Mouse (Mus musculus) midbrain, embryonic 13.5 days (tissue): ENCODE measurements around the gene Dvl2. TPM values are rescaled to one million over a fixed set of nuclear protein-coding genes. Genes with fewer than 3 reads are reported as not detected.

Experiments
- ATAC-seq: fragments of 200-750 bp; cut with Nextera tagmentation; 2 replicates; pipeline ENCODE4 v1.8.0; 2017; ENCODE audit warnings: mild to moderate bottlenecking, moderate TSS enrichment, moderate library complexity
- H3K27ac ChIP-seq: fragments of 300-500 bp; sonication (generic); 2 replicates; pipeline ENCODE4 v1.5.1; 2015; ENCODE audit warnings: inconsistent platforms, mild to moderate bottlenecking, moderate library complexity
- H3K27me3 ChIP-seq: fragments of 300-500 bp; sonication (generic); 2 replicates; pipeline ENCODE4 v1.6.1; 2015; ENCODE audit warnings: mild to moderate bottlenecking, inconsistent platforms
- H3K36me3 ChIP-seq: fragments of 300-500 bp; sonication (generic); 2 replicates; pipeline ENCODE4 v1.6.1; 2015; ENCODE audit warnings: mild to moderate bottlenecking, inconsistent platforms
- H3K4me1 ChIP-seq: fragments of 300-500 bp; sonication (generic); replicated peaks from 2 replicates; pipeline ENCODE4 v1.6.1; 2015; ENCODE audit warnings: inconsistent platforms
- H3K4me2 ChIP-seq: fragments of 300-500 bp; sonication (generic); replicated peaks from 2 replicates; pipeline ENCODE4 v1.6.1; 2015; ENCODE audit warnings: moderate library complexity, mild to moderate bottlenecking, inconsistent platforms
- H3K4me3 ChIP-seq: fragments of 300-500 bp; sonication (generic); replicated peaks from 2 replicates; pipeline ENCODE4 v1.5.1; 2015; ENCODE audit warnings: mild to moderate bottlenecking, inconsistent platforms
- H3K9ac ChIP-seq: fragments of 300-500 bp; sonication (generic); replicated peaks from 2 replicates; pipeline ENCODE4 v1.6.1; 2015; ENCODE audit warnings: mild to moderate bottlenecking, inconsistent platforms
- H3K9me3 ChIP-seq: fragments of 300-500 bp; sonication (generic); 2 replicates; pipeline ENCODE4 v1.6.1; 2016; ENCODE audit warnings: mild to moderate bottlenecking, inconsistent platforms
- WGBS: fragments of 180-500 bp; shearing (Covaris S2); methylation state at CpG from one replicate; pipeline ENCODE4 v1.1.7; 2015; 5-methylcytosine and 5-hydroxymethylcytosine counted together
- polyA plus RNA-seq: library from polyadenylated mRNA; unstranded; fragments of >200 nt; fragmentation: Nextera tagmentation; extraction: Ambion mirVana; gene quantifications from 2 replicates; pipeline ENCODE4 v1.2.1, GENCODE M21; 2015

Dvl2 gene
- polyA plus RNA-seq, 1 experiment from 2014 or later, result 35.4 TPM

DNA sequence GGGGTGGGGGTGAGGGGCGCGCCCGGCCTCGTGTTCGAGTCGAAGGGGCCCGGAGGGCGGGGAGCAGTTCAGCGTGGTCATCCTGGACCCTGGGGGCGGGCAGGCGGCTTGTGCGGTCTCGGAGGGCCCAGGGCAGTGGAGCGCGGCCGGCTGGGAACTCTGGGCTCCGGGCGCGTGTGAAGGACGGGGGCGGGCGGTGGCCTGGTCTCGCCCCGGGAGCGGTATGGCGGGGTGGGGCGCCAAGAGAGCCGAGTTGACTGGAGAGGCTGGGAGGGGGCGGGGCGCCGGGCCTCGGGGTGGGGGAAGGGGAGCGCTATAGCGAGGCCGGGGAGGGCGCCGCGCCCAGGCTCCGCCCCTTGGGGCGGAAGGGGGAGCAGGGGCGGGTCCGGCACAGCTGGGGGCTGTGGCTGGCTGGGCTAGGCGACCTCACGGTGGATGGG, 3.3 kb upstream of the Dvl2 start:
- Histone ChIP-seq H3K9me3 (peaks cover 3% of the 10 kb centered on the region; the same call in 1 of the 2 replicates), H3K9ac (peak overlapping the region; percentile 88), H3K36me3 (peaks cover 36% of the 10 kb centered on the region), H3K4me2 (peak overlapping the region; percentile 76), H3K4me3 (peak overlapping the region; percentile 91), H3K4me1 (peaks cover 60% of the 10 kb centered on the region), H3K27me3 (no peaks in the 10 kb centered on the region), H3K27ac (peak overlapping the region; percentile 91)
- under 1% methylated on average over 40 of the region's 44 CpGs for WGBS
- ATAC-seq, result peak; percentile 19; the same call in 1 of the 2 replicates

DNA sequence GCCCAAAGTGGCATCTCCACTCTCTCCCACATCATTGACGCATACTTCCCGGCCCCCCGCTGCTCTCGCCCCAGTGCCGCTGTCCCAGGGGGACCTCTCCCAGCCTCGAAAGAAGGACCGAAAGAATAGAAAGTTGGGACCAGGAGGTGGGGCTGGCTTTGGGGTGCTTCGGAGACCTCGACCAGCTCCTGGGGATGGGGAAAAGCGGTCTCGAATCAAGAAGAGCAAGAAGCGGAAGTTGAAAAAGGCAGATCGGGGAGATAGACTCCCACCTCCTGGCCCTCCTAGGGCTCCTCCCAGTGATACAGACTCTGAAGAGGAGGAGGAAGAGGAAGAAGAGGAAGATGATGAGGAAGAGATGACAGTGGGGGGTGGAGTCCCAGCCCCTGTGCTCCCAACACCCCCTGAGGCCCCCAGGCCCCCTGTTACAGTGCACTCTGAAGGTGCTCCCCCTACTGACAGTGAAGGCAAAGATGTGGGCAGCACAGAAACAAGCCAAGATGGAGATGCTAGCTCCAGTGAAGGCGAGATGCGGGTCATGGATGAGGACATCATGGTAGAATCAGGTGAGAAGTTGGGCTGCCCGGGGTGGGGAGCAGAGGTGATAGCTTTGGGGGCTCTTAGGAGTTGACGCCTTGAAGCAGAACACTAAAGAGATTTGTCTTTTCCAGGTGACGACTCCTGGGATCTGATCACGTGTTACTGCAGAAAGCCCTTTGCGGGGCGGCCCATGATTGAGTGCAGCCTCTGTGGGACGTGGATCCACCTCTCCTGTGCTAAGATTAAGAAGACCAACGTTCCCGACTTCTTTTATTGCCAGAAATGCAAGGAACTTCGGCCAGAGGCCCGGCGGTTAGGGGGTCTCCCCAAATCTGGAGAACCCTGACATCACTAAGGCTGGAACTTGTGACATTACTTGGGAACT, 1.6 kb upstream of the Dvl2 start:
- no peaks in the 10 kb centered on the region for H3K27me3 ChIP-seq
- H3K9ac ChIP-seq, result no peak overlapping the region; the same call in 1 of the 2 replicates
- WGBS, result 91% methylated on average over 27 of the region's 27 CpGs
- peak overlapping the region; percentile 18; the same call in 1 of the 2 replicates for H3K4me2 ChIP-seq
- peaks cover 32% of the 10 kb centered on the region for H3K36me3 ChIP-seq
- H3K4me1 ChIP-seq, result peaks cover 65% of the 10 kb centered on the region
- no peak overlapping the region for H3K27ac ChIP-seq
- peak overlapping the region; percentile 13 for H3K4me3 ChIP-seq
- ATAC-seq, result no peak
- H3K9me3 ChIP-seq, result peaks cover 3% of the 10 kb centered on the region; the same call in 1 of the 2 replicates

DNA sequence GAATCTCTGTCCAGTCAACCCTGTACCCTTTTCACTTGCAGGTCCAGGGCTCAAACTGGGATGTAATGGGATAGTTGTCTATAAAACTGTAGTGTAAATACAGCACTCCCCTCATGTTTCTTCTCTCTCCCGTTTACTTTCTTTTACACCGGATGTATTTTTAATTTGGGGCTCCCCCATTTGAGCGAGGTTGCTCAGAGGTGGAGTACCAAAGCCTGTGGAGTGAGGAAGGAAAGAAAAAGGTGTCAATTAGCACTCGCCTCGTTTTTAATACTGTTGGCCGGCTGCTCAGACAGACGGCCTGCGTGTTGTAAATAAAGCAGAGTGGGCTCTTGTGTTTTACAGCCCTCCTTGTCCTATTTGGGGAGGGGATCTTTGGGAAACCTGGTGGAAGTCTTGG, 729 bp upstream of the Dvl2 start:
- Histone ChIP-seq H3K4me2 (peak overlapping the region; percentile 90; the same call in 1 of the 2 replicates), H3K9me3 (peaks cover 3% of the 10 kb centered on the region; the same call in 1 of the 2 replicates), H3K4me1 (peaks cover 65% of the 10 kb centered on the region), H3K4me3 (peak overlapping the region; percentile 75), H3K36me3 (peaks cover 27% of the 10 kb centered on the region), H3K27ac (peak overlapping the region; percentile 96; the same call in 1 of the 2 replicates), H3K9ac (no peak overlapping the region), H3K27me3 (no peaks in the 10 kb centered on the region)
- no peak for ATAC-seq
- 86% methylated on average over 8 of the region's 8 CpGs for WGBS

DNA sequence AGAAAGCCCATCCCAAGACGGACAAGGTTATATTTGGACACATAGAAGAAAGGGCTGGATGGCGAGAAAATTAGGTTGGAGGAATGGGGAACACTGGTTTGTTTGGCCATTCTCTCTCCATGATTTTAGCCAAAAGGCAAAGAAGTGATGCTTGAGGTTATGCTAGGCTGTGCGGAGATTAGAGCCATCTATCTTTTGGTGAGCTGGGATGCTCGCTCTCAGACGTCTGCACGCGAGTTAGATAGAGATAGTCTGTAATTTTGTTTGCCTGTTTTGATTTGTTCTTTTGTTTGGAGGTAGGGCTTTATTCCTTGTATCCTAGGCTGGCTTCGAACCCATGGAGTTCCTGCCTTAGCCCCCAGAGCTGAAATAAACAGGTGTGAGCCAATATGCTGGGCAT, 764 bp downstream of the Dvl2 start:
- peak overlapping the region; percentile 75 for H3K4me3 ChIP-seq
- no peak for ATAC-seq
- H3K36me3 ChIP-seq, result peaks cover 41% of the 10 kb centered on the region
- peak overlapping the region; percentile 87 for H3K9ac ChIP-seq
- H3K9me3 ChIP-seq, result peaks cover 3% of the 10 kb centered on the region; the same call in 1 of the 2 replicates
- H3K4me2 ChIP-seq, result peak overlapping the region; percentile 90
- H3K4me1 ChIP-seq, result peaks cover 65% of the 10 kb centered on the region
- no peaks in the 10 kb centered on the region for H3K27me3 ChIP-seq
- 13% methylated on average over 8 of the region's 8 CpGs for WGBS
- peak overlapping the region; percentile 96 for H3K27ac ChIP-seq

DNA sequence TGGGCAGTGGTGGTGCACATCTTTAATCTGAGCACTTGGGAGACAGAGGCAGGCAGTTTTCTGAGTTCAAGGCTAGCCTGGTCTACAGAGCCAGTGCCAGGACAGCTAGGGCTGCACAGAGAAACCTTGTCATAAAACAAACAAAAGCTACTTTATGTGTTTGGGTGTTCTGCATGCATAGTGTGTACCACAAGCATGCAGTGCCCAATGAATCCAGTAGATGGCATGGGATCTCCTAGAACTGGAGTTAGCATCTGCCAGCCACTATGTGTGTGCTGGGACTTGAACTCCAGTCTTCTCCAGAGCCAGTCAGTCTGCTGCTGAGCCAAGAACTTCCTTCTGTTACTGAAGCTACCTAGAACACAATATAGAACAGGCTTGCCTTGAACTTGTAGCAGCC, 1.5 kb downstream of the Dvl2 start:
- Histone ChIP-seq H3K36me3 (peaks cover 48% of the 10 kb centered on the region), H3K4me1 (peaks cover 65% of the 10 kb centered on the region), H3K4me3 (peak overlapping the region; percentile 75), H3K27ac (no peak overlapping the region), H3K27me3 (no peaks in the 10 kb centered on the region), H3K4me2 (peak overlapping the region; percentile 90), H3K9me3 (peaks cover 3% of the 10 kb centered on the region; the same call in 1 of the 2 replicates), H3K9ac (peak overlapping the region; percentile 87; the same call in 1 of the 2 replicates)
- ATAC-seq, result no peak

DNA sequence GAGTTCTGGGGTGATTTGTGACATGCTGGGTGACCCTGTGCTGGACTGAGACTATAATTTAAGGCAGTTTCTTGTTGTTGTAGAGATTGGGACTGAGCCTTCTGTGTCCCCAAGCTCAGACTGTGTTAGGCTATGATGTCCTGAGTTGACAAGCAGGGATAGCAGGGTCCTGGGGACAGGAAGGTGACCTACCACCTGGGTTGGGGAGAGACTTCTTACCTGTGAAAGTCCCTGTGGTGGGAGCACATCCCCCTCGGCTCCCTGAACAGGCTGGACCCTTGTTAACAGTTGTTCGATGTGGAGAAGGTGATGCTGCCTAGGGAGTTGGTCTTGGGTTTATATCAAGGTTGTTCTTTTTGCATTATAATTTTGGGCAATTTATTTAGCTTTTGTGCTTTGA, 2.1 kb downstream of the Dvl2 start:
- H3K9me3 ChIP-seq, result peaks cover 3% of the 10 kb centered on the region; the same call in 1 of the 2 replicates
- H3K27ac ChIP-seq, result no peak overlapping the region
- peaks cover 61% of the 10 kb centered on the region for H3K4me1 ChIP-seq
- peak overlapping the region; percentile 46; the same call in 1 of the 2 replicates for H3K9ac ChIP-seq
- no peak for ATAC-seq
- peaks cover 54% of the 10 kb centered on the region for H3K36me3 ChIP-seq
- no peaks in the 10 kb centered on the region for H3K27me3 ChIP-seq
- peak overlapping the region; percentile 75 for H3K4me3 ChIP-seq
- 94% methylated on average over 2 of the region's 2 CpGs for WGBS
- H3K4me2 ChIP-seq, result peak overlapping the region; percentile 90

DNA sequence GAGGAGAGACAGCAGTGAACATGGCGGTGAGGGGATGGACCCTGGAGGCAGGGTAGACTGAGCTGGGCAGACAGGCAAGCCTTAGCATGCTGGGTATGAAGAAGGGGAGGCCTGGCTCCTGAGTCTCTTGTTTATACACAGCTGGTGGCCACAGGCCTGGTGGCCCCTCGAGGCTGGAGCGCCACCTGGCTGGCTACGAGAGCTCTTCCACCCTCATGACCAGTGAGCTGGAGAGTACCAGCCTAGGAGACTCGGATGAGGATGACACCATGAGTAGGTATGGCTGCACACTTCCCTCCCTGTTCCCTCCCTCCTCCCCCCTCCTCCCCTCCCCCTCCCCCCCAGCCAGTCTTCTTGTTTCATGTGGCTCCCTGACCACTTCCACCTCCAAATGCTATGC, 5.1 kb downstream of the Dvl2 start:
- ATAC-seq, result no peak
- peaks cover 3% of the 10 kb centered on the region; the same call in 1 of the 2 replicates for H3K9me3 ChIP-seq
- H3K27ac ChIP-seq, result no peak overlapping the region
- no peaks in the 10 kb centered on the region for H3K27me3 ChIP-seq
- no peak overlapping the region for H3K4me2 ChIP-seq
- H3K36me3 ChIP-seq, result peaks cover 62% of the 10 kb centered on the region
- peaks cover 39% of the 10 kb centered on the region for H3K4me1 ChIP-seq
- no peak overlapping the region for H3K9ac ChIP-seq
- WGBS, result 30% methylated on average over 5 of the region's 5 CpGs
- H3K4me3 ChIP-seq, result no peak overlapping the region

DNA sequence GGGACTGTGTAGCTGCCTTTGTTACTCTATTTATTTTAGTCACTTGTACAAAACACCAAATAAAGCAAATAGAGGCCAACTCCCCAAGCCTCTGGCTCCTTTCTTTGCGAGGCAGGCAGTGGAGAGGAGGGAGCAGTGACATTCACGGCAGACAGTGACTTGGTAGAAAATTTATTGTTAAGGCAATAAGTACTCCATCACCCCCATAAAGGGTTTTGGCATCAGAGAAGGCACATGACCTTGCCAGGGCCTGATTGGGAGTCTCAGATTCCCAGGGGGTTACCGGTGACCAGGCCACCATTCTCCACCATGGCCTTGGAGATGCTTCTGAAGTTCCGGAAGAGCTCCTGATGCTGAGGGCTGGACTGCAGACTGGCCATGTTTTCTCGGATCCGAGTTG, 9.6 kb downstream of the Dvl2 start:
- no peak overlapping the region for H3K4me3 ChIP-seq
- no peak overlapping the region for H3K4me2 ChIP-seq
- ATAC-seq, result no peak
- H3K27me3 ChIP-seq, result no peaks in the 10 kb centered on the region
- H3K4me1 ChIP-seq, result peaks cover 10% of the 10 kb centered on the region
- 89% methylated on average over 6 of the region's 6 CpGs for WGBS
- no peak overlapping the region for H3K9ac ChIP-seq
- H3K9me3 ChIP-seq, result no peaks in the 10 kb centered on the region
- no peak overlapping the region for H3K27ac ChIP-seq
- H3K36me3 ChIP-seq, result peaks cover 86% of the 10 kb centered on the region

DNA sequence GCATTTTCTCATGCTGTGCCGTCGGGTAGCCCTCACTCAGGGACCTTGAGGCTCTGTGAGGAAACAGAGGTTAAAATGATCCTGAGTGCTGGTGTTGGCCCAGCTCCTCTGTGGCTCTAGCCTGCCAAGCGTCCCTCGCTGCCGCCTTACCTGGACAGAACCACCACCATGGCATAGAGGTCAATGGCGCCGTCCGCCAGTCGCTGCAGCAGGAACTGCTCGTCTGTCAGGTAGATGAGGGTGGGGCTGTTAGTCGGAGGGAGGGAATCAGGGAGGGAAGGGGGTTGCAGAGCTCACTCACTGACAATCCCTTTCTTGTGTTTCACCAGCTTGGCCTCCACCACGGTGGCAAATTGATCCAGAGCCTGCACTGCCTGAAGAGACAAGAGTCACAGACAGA, 10.2 kb downstream of the Dvl2 start:
- Histone ChIP-seq H3K36me3 (peaks cover 81% of the 10 kb centered on the region), H3K4me3 (no peak overlapping the region), H3K9ac (no peak overlapping the region), H3K9me3 (no peaks in the 10 kb centered on the region), H3K27me3 (no peaks in the 10 kb centered on the region), H3K27ac (no peak overlapping the region), H3K4me1 (peaks cover 14% of the 10 kb centered on the region), H3K4me2 (no peak overlapping the region)
- ATAC-seq, result no peak
- WGBS, result 87% methylated on average over 12 of the region's 12 CpGs

DNA sequence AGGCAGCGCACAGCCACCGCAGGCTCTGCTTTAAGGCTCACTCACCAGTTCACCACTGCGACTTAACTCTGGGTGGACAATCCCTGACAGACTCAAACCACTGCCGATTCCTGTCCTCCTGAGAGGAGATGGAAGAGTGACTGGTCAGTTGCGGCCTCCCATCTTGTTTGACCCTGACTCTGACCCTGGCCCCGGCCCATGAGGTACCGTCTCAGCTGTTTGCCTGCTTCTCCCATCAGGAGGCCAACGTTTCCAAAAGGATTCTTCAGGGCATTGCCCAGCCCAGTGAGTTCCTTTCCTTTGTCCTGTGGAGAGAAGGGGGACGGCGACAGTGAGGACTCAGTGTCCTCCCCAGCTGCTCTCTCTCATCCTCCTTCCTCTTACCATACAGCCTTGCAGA, 10.6 kb downstream of the Dvl2 start:
- H3K4me2 ChIP-seq, result no peak overlapping the region
- no peaks in the 10 kb centered on the region for H3K27me3 ChIP-seq
- H3K9me3 ChIP-seq, result no peaks in the 10 kb centered on the region
- no peak for ATAC-seq
- peaks cover 16% of the 10 kb centered on the region for H3K4me1 ChIP-seq
- no peak overlapping the region for H3K27ac ChIP-seq
- no peak overlapping the region for H3K4me3 ChIP-seq
- no peak overlapping the region for H3K9ac ChIP-seq
- 69% methylated on average over 10 of the region's 10 CpGs for WGBS
- H3K36me3 ChIP-seq, result peaks cover 77% of the 10 kb centered on the region

DNA sequence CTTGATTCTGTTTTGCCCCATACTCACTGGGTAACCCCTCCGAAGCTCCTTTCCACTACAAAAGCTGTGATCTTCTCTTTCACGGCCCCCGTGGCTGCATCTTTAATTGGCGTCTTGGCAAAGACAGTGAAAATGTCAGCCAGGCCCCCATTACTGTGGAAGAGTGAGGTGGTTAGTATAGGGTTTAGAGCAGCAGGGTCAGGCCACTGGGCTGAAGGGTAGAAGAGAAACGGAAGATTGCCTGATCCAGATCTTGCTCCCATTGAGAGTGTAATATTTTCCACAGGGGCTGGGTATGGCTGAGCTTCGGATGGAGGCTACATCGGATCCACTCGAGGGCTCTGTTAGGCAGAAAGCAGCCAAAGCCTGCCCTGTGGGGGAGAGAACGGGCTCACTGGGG, 12.5 kb downstream of the Dvl2 start:
- Histone ChIP-seq H3K27me3 (no peaks in the 10 kb centered on the region), H3K36me3 (peaks cover 57% of the 10 kb centered on the region), H3K4me3 (no peak overlapping the region), H3K4me1 (peaks cover 30% of the 10 kb centered on the region), H3K4me2 (no peak overlapping the region), H3K9ac (no peak overlapping the region), H3K9me3 (no peaks in the 10 kb centered on the region), H3K27ac (0 out of 2 replicates have a peak overlapping the region, but pooled peaks have one; percentile 19)
- ATAC-seq, result no peak
- 90% methylated on average over 9 of the region's 9 CpGs for WGBS

DNA sequence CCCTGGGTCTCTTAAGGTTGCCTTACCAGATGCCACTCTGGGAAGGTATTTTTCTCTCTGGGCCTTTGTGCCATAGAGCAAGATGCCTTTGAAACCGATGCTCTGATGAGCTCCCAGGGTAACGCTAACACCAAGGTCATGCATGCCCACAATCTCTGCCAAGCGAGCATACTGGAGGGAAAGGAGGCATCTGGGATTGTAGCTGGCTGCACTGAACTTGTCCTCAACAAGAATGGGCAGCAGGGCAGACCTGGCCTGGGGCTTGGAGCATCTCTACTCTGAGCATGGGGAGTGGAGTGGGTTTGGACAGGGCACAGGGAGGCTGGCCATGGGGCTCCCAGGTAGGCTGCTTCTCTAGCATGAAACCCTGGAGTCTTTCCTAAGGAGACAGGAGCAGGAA, 13.0 kb downstream of the Dvl2 start:
- ATAC-seq, result no peak
- Histone ChIP-seq H3K9ac (no peak overlapping the region), H3K9me3 (no peaks in the 10 kb centered on the region), H3K4me2 (no peak overlapping the region), H3K27ac (0 out of 2 replicates have a peak overlapping the region, but pooled peaks have one; percentile 19), H3K4me3 (no peak overlapping the region), H3K36me3 (peaks cover 52% of the 10 kb centered on the region), H3K27me3 (no peaks in the 10 kb centered on the region), H3K4me1 (peaks cover 32% of the 10 kb centered on the region)
- WGBS, result 89% methylated on average over 3 of the region's 3 CpGs
